Mouse (Mus musculus): ENCODE measurements around the gene Nrg3.
"Not testable (repeated sequence)": the region's sequence is repeated elsewhere in the genome, so short reads cannot be mapped to it uniquely, and the experiment has no call there.

Gene Nrg3

DNA sequence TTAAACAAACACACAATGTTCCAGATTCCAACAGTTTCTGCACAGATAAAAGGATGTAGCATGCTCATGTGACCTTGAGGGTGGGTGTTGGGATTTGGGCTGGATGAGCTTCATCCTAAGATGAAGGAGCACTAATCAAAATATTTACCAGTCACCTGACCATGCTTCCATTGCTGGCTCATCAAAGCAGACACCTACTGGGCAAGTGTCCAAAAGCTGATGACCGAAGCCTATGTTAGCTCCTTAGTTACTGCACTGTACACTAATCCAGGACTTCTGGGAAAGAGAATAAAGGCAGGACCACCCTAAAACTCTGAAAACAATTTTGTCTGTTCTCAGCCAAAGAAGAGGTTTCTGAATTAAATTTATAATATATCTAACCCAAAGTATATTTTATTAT lies 261.4 kb downstream of the Nrg3 start:
- in situ Hi-C loops (cut with MboI, MseI): no loop called here

- in situ Hi-C loops (cut with MboI, MseI): no loop called here
These were observed 280.9 kb downstream of the Nrg3 start for GRCm38 (mm10) chr14:39191946-39192345.

DNA sequence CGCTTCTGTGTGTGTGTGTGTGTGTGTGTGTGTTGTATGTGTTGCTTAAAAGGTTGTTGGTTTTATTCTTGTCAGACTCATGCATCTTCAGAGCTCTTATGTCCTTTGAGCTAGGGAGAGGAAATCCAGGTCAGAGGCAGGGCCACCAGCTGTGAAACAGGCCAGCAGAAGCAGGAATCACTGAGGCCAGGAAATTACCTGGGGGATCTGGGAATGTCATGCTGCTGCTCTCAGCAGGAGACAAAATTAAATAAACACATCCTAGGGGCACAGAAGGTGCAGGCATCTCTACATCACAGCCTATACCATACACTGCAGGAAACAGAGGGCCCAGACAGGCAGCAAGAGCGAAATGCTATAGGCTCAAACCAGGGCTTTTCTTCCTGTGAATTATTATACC lies 299.2 kb downstream of the Nrg3 start:
- in situ Hi-C loops (cut with MboI, MseI): no loop called here

- in situ Hi-C loops (cut with MboI, MseI): no loop called here
These were observed 312.7 kb downstream of the Nrg3 start for GRCm38 (mm10) chr14:39160140-39160539.

- in situ Hi-C loops (cut with MboI, MseI): loop anchor here in 1 of 2 experiments (10.0 kb wide), 1 partner anchor 471 kb away; no protein-coding TSS in a partner anchor
These were observed 317.4 kb downstream of the Nrg3 start for GRCm38 (mm10) chr14:39155462-39155861.

GRCm38 (mm10) chr14:39129766-39130165 lies 343.1 kb downstream of the Nrg3 start:
- in situ Hi-C loops (cut with MboI, MseI): no loop called here

- in situ Hi-C loops (cut with MboI, MseI): no loop called here
These were observed 354.9 kb downstream of the Nrg3 start for GRCm38 (mm10) chr14:39117977-39118376.

GRCm38 (mm10) chr14:39116522-39117231 lies 356.2 kb downstream of the Nrg3 start:
- in situ Hi-C loops (cut with MboI, MseI): not testable (repeated sequence)

GRCm38 (mm10) chr14:39109566-39109965 lies 363.3 kb downstream of the Nrg3 start:
- in situ Hi-C loops (cut with MboI, MseI): no loop called here

DNA sequence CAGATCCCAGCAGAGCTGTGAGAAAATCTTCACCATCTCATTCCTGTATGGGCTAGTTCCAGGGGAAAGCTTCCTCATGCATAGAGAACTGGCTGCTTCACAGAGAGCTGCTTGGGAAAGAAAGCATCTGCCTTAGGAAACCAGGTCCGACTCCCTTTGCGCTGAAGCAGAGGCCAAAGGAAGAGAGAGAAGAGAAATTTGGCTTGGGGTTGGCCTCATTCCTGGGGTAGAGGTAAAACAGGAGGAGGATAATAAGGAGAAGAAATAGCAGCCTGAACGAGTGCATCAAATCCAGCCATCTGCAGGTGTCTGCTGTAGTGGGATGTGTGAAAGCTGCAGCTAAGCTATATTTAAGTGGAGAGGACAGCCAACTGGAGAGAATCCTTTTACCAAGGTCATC lies 366.1 kb downstream of the Nrg3 start:
- in situ Hi-C loops (cut with MboI, MseI): no loop called here

DNA sequence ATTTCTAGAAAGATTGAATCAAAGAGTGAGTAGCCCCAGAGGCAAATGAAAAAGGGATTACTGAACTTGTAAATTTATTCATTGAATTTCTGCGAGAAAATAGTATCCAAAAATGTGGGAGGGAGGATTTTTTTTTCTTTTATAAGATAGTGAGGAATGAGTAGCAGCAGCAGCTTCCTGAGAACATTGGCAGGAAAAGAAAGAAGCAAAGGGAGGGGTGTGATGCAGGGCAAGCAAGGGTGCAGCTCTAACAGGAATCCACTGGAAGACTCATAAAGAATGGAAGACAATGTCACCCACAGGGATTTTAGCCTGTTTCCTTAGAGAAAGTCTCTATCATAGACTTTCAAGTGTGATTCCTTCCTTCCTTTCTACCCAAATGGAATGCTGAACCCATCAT lies 377.7 kb downstream of the Nrg3 start:
- in situ Hi-C loops (cut with MboI, MseI): no loop called here

GRCm38 (mm10) chr14:39079461-39079860 lies 393.4 kb downstream of the Nrg3 start:
- in situ Hi-C loops (cut with MboI, MseI): no loop called here

DNA sequence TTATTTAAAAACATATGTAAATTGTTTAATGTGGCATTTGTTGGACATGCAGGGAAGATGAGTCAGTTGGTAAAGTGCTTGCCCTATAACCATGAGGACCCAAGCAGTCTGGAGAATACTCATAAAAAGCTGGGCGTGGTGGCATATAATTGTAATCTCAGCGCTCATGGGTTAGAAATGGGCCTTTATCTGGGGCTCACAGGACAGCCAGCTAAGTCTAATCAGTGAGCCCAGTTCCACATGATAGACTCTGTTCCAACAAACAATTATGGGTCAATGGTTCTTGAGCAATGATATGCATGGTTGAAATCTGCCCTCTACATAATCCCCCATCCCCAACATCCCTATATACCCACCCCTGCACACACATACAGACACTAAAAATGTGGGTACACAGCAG lies 421.3 kb downstream of the Nrg3 start:
- in situ Hi-C loops (cut with MboI, MseI): no loop called here

DNA sequence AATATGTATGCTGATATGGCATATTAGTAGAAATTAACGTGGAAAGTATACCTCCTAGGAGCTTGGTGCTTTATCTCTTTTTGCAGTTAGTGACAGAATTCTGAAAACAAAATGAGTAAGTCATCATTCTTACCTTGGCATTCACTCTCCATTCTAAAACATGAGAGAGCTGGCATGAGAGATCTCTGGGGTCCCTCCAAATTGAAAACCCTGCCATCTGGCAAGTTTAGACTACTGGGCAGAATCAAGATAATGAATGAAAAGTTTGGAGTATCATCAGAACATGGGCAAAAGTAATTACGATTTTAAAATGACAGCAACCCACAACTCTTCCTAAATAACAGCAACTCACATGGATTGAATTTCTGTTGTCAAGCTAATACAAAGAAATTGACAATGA lies 423.9 kb downstream of the Nrg3 start:
- in situ Hi-C loops (cut with MboI, MseI): no loop called here

- in situ Hi-C loops (cut with MboI, MseI): no loop called here
These were observed 428.6 kb downstream of the Nrg3 start for GRCm38 (mm10) chr14:39044290-39044689.

GRCm38 (mm10) chr14:39043793-39044192 lies 429.1 kb downstream of the Nrg3 start:
- in situ Hi-C loops (cut with MboI, MseI): no loop called here

DNA sequence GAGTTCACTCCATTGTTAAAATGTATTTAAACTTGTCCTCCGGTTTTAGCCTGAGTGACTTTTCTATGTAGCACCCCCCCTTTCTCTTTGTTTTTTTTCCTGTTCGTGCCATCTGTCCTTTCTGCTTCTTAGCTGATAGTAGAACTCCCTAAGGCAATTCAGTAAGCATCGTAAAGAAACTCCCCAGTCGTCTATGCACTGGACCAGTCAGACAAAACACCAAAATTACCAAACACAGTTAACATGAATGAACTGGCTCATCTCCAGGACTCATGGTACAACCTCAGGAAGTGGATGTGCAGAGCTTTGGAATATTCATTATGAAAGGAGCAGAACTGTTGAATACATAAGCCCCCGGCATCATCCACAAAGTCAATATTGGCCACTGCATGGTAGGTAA lies 429.5 kb downstream of the Nrg3 start:
- in situ Hi-C loops (cut with MboI, MseI): no loop called here

GRCm38 (mm10) chr14:39039046-39039445 lies 433.8 kb downstream of the Nrg3 start:
- in situ Hi-C loops (cut with MboI, MseI): no loop called here

DNA sequence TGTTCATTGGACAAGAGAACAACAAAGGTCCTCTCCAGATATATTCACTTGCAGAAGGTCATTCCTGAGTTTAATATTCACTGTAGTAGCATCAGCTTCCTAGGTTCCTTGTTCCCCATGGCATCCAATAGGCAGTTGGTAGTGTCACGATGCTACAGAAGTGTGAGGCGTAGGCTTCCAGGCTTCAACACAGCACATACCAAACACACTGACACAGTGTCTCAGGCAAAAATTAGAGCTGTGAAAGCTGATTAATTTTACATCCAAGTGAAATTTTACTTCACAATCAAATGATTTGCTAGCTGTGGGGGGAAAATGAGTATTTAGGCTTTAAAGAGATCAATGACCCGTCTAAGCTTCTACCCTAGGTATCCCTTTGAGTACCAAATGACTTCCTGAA lies 438.4 kb downstream of the Nrg3 start:
- in situ Hi-C loops (cut with MboI, MseI): no loop called here

DNA sequence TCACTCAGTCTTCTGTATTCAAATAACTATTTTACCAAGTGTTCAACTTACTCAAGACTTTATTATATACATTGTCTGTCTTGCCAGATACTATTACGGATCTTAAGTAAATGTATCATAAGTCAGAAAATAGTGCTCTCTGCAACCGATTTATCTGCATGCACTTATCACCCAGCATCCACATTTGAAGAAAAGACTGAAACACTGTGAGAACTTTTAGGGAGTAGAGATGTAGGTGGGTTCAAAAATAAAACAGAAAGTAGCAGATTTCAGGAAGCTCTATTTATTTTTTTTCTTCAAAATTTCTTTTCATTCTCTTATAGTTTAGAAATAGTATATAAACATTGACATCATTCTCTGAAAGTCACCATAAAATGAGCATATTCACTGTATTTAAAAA lies 449.8 kb downstream of the Nrg3 start:
- in situ Hi-C loops (cut with MboI, MseI): no loop called here

- in situ Hi-C loops (cut with MboI, MseI): no loop called here
These were observed 458.8 kb downstream of the Nrg3 start for GRCm38 (mm10) chr14:39014126-39014525.

- in situ Hi-C loops (cut with MboI, MseI): loop anchor here in 1 of 2 experiments (10.0 kb wide), 1 partner anchor 63 kb away; no protein-coding TSS in a partner anchor
These were observed 475.0 kb downstream of the Nrg3 start for GRCm38 (mm10) chr14:38997843-38998242.

DNA sequence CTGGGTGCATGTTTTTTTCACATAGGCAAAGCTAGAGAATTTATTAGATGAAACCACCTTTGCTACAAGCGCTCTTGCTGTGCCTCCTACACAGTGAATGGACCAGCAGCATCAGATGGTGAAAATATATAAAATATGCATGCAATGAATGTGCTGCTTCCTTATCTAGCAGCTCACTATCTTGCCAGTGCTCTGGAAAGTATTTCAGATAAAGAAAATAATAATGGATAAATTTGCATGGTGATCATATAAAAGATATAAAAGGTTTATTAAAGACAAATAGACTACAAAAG lies 480.4 kb downstream of the Nrg3 start:
- in situ Hi-C loops (cut with MboI, MseI): loop anchor here in 1 of 2 experiments (10.0 kb wide), 1 partner anchor 58 kb away; no protein-coding TSS in a partner anchor

Measured in T-helper 17 cell (primary cell).